In the genomic region with DNA sequence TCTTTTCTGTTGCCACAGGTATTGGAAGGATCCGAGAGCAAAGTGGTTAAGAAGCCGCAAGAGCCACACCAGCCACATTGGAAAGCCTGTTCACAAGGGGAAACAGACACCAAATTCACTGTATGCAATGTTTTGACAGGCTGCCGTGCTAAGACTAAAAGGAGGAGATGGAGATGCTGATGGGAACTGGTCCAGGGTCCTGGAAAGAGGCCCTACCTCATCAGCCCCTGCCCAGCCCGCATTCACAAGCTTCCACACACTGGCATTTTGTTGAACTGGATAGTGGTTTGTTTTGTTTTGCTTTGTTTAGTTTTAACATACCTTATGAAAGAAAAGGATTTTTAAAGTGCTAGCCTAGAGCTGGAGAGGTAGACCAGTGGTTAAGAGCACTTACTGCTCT, we compare ENCODE assay signal across 23 mouse cellular contexts. TPM values are rescaled to one million over a fixed set of nuclear protein-coding genes. Genes with fewer than 3 reads are reported as not detected.
A peak's percentile ranks its signal among the peaks of the same experiment; 100 is the strongest.
DNase-seq lines count a peak whose midpoint lies in the region; ATAC-seq and TF ChIP-seq lines count a peak whose summit lies in the region.
"Had no signal": no experiment of that assay in that cellular context is flagged by ENCODE, and none has a peak within 500 bp of the region (broad histone marks: within the 10 kb centered on the region; RNA-seq: fewer than 3 reads in every experiment).

No protein-coding gene starts in this region.

- peaks cover 4% of the 10 kb centered on the region; the same call in 1 of the 2 replicates for H3K4me1 ChIP-seq in heart, postnatal 0 days (ENCODE audit: control insufficient read depth, insufficient read depth)
- H3K4me1 ChIP-seq in embryonic facial prominence, embryonic 15.5 days, result peaks cover 36% of the 10 kb centered on the region
- peaks cover 58% of the 10 kb centered on the region for H3K4me1 ChIP-seq in limb, embryonic 13.5 days
- peaks cover 3% of the 10 kb centered on the region; the same call in 1 of the 2 replicates for H3K4me1 ChIP-seq in stomach, postnatal 0 days (replicated peaks; ENCODE audit: control insufficient read depth, insufficient read depth)

- no peaks in the 10 kb centered on the region for H3K27me3 ChIP-seq in heart, postnatal 0 days (ENCODE audit: control insufficient read depth, insufficient read depth, low read length)
- H3K27me3 ChIP-seq in embryonic facial prominence, embryonic 15.5 days, result no peaks in the 10 kb centered on the region
- no peaks in the 10 kb centered on the region for H3K27me3 ChIP-seq in limb, embryonic 13.5 days
- no peaks in the 10 kb centered on the region for H3K27me3 ChIP-seq in stomach, postnatal 0 days (ENCODE audit: control insufficient read depth, insufficient read depth, low read length)
- H3K27me3 ChIP-seq: lung, embryonic 15.5 days had no signal

- H3K27ac ChIP-seq in heart, postnatal 0 days (ENCODE audit: low read depth), result peak overlapping the region; percentile 83; the same call in 1 of the 2 replicates
- peak overlapping the region; percentile 90 for H3K27ac ChIP-seq in embryonic facial prominence, embryonic 15.5 days (replicated peaks)
- H3K27ac ChIP-seq in limb, embryonic 13.5 days, result peak overlapping the region; percentile 95
- H3K27ac ChIP-seq in stomach, postnatal 0 days (replicated peaks), result peak overlapping the region; percentile 96
- H3K27ac ChIP-seq: liver, embryonic 14.5 days; macrophage had no signal

- no peak overlapping the region for H3K9ac ChIP-seq in heart, postnatal 0 days (replicated peaks; ENCODE audit: low read depth, low read length)
- H3K9ac ChIP-seq in embryonic facial prominence, embryonic 15.5 days, result no peak overlapping the region
- H3K9ac ChIP-seq in limb, embryonic 13.5 days, result no peak overlapping the region
- H3K9ac ChIP-seq in stomach, postnatal 0 days (ENCODE audit: low read length), result no peak overlapping the region
- H3K9ac ChIP-seq: hindbrain, embryonic 14.5 days; liver, embryonic 14.5 days; lung, embryonic 15.5 days had no signal

- DNase-seq in heart, postnatal 0 days (ENCODE audit: low spot score), result no peak
- no peak for DNase-seq in heart, adult 11 months
- no peak for DNase-seq in stomach, postnatal 0 days (ENCODE audit: low spot score)
- DNase-seq in ovary, postnatal 36 days (ENCODE audit: low spot score), result no peak
- DNase-seq in frontal cortex, adult 2 months (ENCODE audit: extremely low spot score in 1 of 2, low spot score in 1 of 2), result no peak
- DNase-seq: adrenal gland, adult 2 months; cerebellum, adult 8-10 months; gastrocnemius, postnatal 36 days; heart, postnatal 36 days; kidney, adult 11 months; layer of hippocampus, postnatal 36 days; left cerebral cortex, postnatal 4 days; right cerebral cortex, adult 18-20 months; thymus, adult 18-20 months; thymus, postnatal 4 days had no signal

- no peak for ATAC-seq in heart, postnatal 0 days (ENCODE audit: insufficient read depth, low read depth)
- no peak for ATAC-seq in embryonic facial prominence, embryonic 15.5 days (ENCODE audit: insufficient number of reproducible peaks, low FRiP score, low TSS enrichment, low read depth)
- ATAC-seq in limb, embryonic 13.5 days (ENCODE audit: low FRiP score, low read depth), result no peak
- no peak for ATAC-seq in stomach, postnatal 0 days (ENCODE audit: low FRiP score, low TSS enrichment)
- ATAC-seq: forebrain, embryonic 14.5 days had no signal

- H3K4me2 ChIP-seq in heart, postnatal 0 days (ENCODE audit: low read depth, low read length), result no peak overlapping the region
- no peak overlapping the region for H3K4me2 ChIP-seq in embryonic facial prominence, embryonic 15.5 days (replicated peaks)
- H3K4me2 ChIP-seq in limb, embryonic 13.5 days (replicated peaks), result no peak overlapping the region
- no peak overlapping the region for H3K4me2 ChIP-seq in stomach, postnatal 0 days (replicated peaks; ENCODE audit: low read depth)
- H3K4me2 ChIP-seq: hindbrain, embryonic 14.5 days; lung, embryonic 15.5 days; midbrain, embryonic 11.5 days had no signal

- no peaks in the 10 kb centered on the region for H3K36me3 ChIP-seq in heart, postnatal 0 days (replicated peaks; ENCODE audit: control insufficient read depth, insufficient read depth, low read length)
- H3K36me3 ChIP-seq in embryonic facial prominence, embryonic 15.5 days, result no peaks in the 10 kb centered on the region
- no peaks in the 10 kb centered on the region for H3K36me3 ChIP-seq in limb, embryonic 13.5 days
- H3K36me3 ChIP-seq in stomach, postnatal 0 days (ENCODE audit: control insufficient read depth, insufficient read depth, low read length), result no peaks in the 10 kb centered on the region
- H3K36me3 ChIP-seq: lung, embryonic 15.5 days had no signal

- no peak for TF ChIP-seq EP300 in heart, postnatal 0 days (IDR thresholded peaks at IDR 0.05; ENCODE audit: low read depth)
- no peak for TF ChIP-seq EP300 in stomach, postnatal 0 days (optimal IDR thresholded peaks at IDR 0.05)

- no peaks in the 10 kb centered on the region for H3K9me3 ChIP-seq in heart, postnatal 0 days (replicated peaks; ENCODE audit: control insufficient read depth, low read length)
- H3K9me3 ChIP-seq in embryonic facial prominence, embryonic 15.5 days (replicated peaks), result no peaks in the 10 kb centered on the region
- H3K9me3 ChIP-seq in limb, embryonic 13.5 days, result no peaks in the 10 kb centered on the region
- no peaks in the 10 kb centered on the region for H3K9me3 ChIP-seq in stomach, postnatal 0 days (ENCODE audit: control insufficient read depth, low read length)
- H3K9me3 ChIP-seq: lung, embryonic 15.5 days had no signal

- no peak overlapping the region for H3K4me3 ChIP-seq in heart, postnatal 0 days (ENCODE audit: low read depth, low read length)
- no peak overlapping the region for H3K4me3 ChIP-seq in embryonic facial prominence, embryonic 15.5 days (replicated peaks)
- no peak overlapping the region for H3K4me3 ChIP-seq in limb, embryonic 13.5 days
- no peak overlapping the region for H3K4me3 ChIP-seq in stomach, postnatal 0 days (ENCODE audit: low read depth, low read length)
- H3K4me3 ChIP-seq: lung, embryonic 15.5 days had no signal

- TF ChIP-seq CTCF in heart, postnatal 0 days (IDR thresholded peaks at IDR 0.05; ENCODE audit: low read depth), result no peak
- no peak for TF ChIP-seq CTCF in stomach, postnatal 0 days (IDR thresholded peaks at IDR 0.05; ENCODE audit: low read depth)

- 72% methylated on average over 4 of the region's 4 CpGs for WGBS in heart, postnatal 0 days
- 69% methylated on average over 4 of the region's 4 CpGs for WGBS in embryonic facial prominence, embryonic 15.5 days
- WGBS in limb, embryonic 13.5 days, result 75% methylated on average over 4 of the region's 4 CpGs
- WGBS in stomach, postnatal 0 days, result 65% methylated on average over 4 of the region's 4 CpGs

RNA-seq across cellular contexts. Expression of gene Col5a1, which starts 51.3 kb away (rescaled TPM):
- 97.4 and 129 TPM in 2 replicates for total RNA-seq in heart, postnatal 0 days (2014; rRNA removed; ENCODE audit: low replicate concordance)
- polyA plus RNA-seq in heart, postnatal 0 days (2015; fragmentation: Nextera tagmentation; extraction: Ambion mirVana), result 40.6 and 41.9 TPM in 2 replicates
- polyA plus RNA-seq in embryonic facial prominence, embryonic 15.5 days (2015; fragmentation: Nextera tagmentation; extraction: Ambion mirVana), result 217 and 242 TPM in 2 replicates
- polyA plus RNA-seq in limb, embryonic 13.5 days (2015; fragmentation: Nextera tagmentation; extraction: Ambion mirVana), result 128 and 133 TPM in 2 replicates
- 68.7 and 69.2 TPM in 2 replicates for polyA plus RNA-seq in stomach, postnatal 0 days (2015; fragmentation: Nextera tagmentation; extraction: Ambion mirVana)
- polyA plus RNA-seq in frontal cortex, adult 2 months (2012; rRNA removed), result 12.8 and 16.4 TPM in 2 replicates
